Mouse (Mus musculus) liver, embryonic 18 days (tissue): ENCODE data around the gene Krtap2-4. TPM values are rescaled to one million over a fixed set of nuclear protein-coding genes. Genes with fewer than 3 reads are reported as not detected.

Experiments
- polyA plus RNA-seq: library from polyadenylated mRNA; depleted of rRNA; stranded (reverse); fragments of >200 nt; gene quantifications from 2 replicates; pipeline ENCODE4 v1.2.3, GENCODE M21; 2012; rRNA removed

Gene Krtap2-4
- polyA plus RNA-seq: not detected in 2 replicates

DNA sequence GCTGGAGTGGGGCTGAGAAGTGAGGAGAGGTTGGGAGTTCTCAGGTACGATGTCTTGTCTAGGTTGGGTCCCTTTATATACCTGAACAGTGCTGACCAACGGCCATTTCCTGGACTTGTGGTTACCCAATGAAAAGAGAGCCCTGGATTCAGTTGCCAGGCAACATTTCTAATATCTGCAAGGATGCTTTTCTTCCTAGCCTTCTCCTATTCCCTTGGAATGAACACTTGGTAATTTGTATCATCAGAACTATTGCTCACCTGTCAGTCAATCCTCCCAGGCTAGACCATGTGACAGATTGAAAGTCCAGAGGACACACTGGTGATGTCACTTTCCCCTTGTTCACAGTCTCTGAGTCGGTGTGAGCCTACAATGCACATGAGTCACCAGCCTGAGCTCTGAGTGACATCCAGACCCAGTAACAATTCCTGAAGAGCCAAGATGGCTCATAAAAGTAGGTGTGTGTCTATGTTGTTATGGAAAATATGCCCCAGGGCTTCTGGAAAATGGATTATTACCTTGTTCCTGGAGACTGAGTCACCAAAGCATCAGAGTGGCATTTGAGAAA, at the start of gene Krtap2-4:
Gene Krtap2-4 (minus strand): TSS at position 51 of the 568 bp plus-strand sequence.

DNA sequence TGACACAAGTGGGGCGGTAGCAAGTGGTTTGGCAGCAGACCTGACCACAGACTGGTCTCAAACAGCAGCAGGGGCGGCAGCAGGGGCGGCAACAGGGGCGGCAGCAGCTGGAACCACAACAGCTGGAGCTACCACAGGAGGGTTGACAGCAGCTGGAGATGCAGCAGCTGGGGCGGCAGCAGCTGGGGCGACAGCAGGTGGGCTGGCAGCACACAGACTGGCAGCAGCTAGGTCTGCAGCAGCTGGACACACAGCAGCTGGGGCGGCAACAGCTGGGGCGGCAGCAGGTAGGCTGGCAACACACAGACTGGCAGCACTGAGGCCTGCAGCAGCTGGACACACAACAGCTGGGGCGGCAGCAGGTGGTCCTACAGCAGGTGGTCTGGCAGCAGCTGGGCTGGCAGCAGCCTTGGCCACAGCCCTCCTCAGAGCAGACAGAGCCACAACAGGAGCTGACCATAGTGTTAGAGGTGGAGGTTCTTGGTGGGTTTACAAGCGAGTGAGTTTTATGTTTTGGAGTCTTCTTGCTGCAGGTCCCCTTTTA, 43.9 kb upstream of the Krtap2-4 start, which contains the start of gene Gm11563:
Gene Gm11563 (minus strand): TSS at position 494 of the 544 bp plus-strand sequence.

DNA sequence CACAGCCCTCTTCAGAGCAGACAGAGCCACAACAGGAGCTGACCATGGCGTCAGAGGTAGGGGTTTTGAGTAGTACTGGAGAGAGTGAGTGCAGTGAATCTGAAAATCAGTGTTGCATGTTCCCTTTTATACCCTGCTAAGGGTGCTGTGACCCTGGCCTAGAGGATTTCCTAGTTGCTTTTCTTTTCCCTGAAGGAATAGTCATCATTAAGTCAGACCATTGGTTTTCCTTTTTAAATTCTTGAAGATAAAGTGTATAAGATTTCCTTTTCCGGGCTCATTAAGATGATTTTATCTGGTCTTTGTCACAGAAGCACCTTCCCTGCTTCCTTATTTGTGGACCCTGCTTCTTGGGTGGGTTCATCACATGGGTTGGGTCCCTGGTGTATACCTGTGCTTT, 35.5 kb upstream of the Krtap2-4 start, which contains the start of gene Gm11555:
Gene Gm11555 (minus strand): TSS at position 101 of the 400 bp plus-strand sequence.

DNA sequence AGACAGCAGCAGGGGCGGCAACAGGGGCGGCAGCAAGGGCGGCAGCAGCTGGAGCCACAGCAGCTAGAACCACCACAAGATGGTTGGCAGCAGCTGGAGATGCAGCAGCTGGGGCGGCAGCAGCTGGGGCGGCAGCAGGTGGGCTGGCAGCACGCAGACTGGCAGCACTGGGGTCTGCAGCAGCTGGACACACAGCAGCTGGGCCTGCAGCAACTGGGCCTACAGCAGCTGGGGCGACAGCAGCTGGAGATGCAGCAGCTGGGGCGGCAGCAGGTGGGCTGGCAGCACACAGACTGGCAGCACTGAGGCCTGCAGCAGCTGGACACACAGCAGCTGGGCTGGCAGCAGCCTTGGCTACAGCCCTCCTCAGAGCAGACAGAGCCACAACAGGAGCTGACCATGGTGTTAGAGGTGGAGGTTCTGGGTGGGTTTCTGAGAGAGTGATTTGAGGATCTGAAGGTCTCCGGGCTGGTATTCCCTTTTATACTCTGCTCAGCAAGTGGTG, 29.0 kb upstream of the Krtap2-4 start, which contains the start of gene Krtap4-7:
Gene Krtap4-7 (minus strand): TSS at position 455 of the 505 bp plus-strand sequence.

DNA sequence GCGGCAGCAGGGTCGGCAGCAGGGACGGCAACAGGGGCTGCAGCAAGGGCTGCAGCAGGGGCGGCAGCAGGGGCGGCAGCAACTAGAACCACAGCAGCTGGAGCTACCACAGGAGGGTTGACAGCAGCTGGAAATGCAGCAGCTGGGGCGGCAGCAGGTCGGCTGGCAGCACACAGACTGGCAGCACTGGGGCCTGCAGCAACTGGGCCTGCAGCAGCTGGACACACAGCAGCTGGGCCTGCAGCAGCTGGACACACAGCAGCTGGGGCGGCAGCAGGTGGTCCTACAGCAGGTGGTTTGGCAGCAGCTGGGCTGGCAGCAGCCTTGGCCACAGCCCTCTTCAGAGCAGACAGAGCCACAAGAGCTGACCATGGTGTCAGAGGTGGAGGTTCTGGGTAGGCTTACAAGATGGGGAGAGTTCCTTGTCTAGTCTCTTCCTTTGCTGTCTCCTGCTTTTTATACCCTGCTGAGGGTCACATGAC, 20.0 kb upstream of the Krtap2-4 start, which contains the start of gene Krtap4-2:
Gene Krtap4-2 (minus strand): TSS at position 432 of the 482 bp plus-strand sequence.

DNA sequence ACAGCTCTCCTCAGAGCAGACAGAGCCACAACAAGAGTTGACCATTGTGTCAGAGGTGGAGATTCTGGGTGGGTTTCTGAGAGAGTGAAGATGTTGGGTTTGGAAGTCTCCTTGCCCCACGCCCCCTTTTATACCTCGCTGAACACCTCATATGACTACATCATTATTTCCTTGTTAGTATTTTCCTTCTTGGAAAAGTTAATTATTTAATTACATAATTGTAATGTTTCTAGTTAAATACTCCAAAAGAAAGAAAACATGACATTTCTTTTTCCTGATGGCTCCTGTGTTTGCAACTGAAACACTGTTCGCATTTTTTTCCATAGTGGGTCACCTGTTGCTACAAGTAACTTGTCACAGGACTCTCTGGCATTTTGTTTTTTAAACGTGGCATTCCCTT, 13.5 kb upstream of the Krtap2-4 start, which contains the start of gene Krtap4-1:
Gene Krtap4-1 (minus strand): TSS at position 101 of the 400 bp plus-strand sequence.

DNA sequence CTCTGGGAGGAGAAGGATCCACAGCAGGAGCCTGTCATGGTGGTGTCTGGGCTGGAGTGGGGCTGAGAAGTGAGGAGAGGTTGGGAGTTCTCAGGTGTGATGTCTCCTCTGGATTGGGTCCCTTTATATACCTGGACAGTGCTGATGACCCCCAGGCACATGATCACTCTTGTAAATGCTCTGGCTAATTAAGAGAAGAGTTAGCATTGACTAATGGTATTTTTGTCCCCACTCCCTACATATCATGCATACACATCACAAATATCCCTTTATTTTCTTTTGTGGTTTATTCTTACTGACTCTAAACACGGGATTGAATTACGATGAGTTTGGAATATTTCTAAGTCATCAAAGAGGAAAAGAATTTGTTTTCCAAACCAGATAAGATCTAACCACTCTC, 5.7 kb upstream of the Krtap2-4 start, which contains the start of gene Gm11562:
Gene Gm11562 (minus strand): TSS at position 101 of the 400 bp plus-strand sequence.

DNA sequence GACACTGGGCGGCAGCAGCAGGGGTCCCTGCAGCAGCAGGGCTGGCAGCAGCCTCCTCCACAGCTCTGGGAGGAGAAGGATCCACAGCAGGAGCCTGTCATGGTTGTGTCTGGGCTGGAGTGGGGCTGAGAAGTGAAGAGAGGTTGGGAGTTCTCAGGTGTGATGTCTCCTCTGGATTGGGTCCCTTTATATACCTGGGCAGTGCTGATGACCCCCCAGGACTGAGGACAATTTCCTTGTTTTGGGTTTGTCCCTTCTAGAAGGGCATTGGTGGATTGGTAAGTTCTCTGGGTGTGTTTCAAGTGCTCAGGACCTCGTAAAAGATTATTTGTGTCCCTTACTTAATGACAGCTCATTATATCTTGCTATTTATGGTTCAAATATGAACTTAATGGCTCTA, 4.6 kb downstream of the Krtap2-4 start, which contains the start of gene Gm11937:
Gene Gm11937 (minus strand): TSS at position 101 of the 400 bp plus-strand sequence.

DNA sequence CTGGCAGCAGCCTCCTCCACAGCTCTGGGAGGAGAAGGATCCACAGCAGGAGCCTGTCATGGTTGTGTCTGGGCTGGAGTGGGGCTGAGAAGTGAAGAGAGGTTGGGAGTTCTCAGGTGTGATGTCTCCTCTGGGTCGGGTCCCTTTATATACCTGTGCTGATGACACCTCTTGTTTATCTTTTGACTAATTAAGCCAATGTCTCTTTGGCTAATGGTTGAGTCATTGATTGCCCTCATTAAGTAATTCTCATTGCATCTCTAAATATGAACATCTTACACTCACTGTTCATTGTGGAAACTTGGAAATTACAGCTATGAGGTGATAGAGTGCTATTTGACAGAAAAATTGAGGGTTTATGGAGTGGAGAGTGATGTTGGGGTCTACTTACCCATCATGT, 11.4 kb downstream of the Krtap2-4 start, which contains the start of gene Gm11938:
Gene Gm11938 (minus strand): TSS at position 101 of the 400 bp plus-strand sequence.

DNA sequence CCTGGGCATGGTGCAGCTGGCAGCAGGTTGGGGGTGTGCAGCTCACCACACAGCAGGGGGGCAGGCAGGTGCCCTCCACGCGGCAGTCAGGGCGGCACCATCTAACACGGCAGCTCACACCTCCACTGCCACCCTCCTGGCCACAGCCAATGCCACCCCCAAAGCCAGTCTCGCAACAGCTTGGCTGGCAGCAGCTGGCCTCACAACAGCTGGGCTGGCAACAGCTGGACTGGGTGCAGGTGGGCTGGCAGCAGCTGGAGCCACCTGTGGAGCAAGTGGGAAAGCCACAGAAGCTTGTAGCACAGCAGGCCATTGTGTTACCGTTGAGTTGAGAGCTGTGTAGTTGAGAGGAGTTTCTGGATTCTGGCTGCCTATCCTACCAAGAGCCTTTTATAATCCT, 16.9 kb downstream of the Krtap2-4 start, which contains the start of gene Krtap9-3:
Gene Krtap9-3 (minus strand): TSS at position 364 of the 400 bp plus-strand sequence.

DNA sequence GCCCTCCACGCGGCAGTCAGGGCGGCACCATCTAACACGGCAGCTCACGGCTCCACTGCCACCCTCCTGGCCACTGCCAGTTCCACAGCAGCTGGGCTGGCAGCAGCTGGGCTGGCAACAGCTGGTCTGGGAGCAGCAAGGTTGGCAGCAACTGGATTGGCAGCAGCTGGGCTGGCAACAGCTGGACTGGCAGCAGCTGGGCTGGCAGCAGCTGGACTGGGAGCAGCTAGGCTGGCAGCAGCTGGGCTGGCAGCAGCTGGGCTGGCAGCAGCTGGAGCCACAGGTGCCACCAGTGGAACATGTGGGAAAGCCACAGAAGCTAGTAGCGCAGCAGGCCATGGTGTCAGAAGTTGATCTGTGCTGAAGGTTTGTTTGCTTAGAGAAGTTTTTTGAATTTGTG, 23.7 kb downstream of the Krtap2-4 start, which contains the start of gene Krtap1-3:
Gene Krtap1-3 (minus strand): TSS at position 359 of the 400 bp plus-strand sequence.

DNA sequence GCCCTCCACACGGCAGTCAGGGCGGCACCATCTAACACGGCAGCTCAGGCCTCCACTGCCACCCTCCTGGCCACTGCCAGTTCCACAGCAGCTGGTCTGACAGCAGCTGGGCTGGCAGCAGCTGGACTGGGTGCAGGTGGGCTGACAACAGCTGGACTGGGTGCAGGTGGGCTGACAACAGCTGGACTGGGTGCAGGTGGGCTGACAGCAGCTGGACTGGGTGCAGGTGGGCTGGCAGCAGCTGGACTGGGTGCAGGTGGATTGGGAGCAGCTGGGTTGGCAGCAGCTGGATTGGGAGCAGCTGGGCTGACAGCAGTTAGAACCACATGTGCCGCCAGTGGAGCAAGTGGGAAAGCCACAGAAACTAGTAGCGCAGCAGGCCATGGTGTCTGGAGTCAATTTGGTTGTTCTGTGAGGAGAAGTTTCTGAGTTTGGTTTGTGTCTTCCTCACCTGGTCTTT, 31.4 kb downstream of the Krtap2-4 start, which contains the start of gene Krtap1-4:
Gene Krtap1-4 (minus strand): TSS at position 410 of the 460 bp plus-strand sequence.

DNA sequence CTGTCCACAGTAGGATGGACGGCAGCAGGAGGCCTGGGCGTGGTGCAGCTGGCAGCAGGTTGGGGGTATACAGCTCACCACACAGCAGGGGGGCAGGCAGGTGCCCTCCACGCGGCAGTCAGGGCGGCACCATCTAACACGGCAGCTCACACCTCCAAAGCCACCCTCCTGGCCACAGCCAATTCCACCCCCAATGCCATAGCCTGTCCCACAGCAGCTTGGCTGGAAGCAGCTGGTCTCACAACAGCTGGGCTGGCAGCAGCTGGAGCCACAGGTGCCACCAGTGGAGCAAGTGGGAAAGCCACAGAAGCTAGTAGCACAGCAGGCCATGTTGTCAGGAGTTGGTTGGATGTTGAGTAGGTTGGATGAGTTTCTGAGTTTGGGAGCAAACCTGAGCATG, 34.0 kb downstream of the Krtap2-4 start, which contains the start of gene Krtap1-5:
Gene Krtap1-5 (minus strand): TSS at position 381 of the 400 bp plus-strand sequence.

DNA sequence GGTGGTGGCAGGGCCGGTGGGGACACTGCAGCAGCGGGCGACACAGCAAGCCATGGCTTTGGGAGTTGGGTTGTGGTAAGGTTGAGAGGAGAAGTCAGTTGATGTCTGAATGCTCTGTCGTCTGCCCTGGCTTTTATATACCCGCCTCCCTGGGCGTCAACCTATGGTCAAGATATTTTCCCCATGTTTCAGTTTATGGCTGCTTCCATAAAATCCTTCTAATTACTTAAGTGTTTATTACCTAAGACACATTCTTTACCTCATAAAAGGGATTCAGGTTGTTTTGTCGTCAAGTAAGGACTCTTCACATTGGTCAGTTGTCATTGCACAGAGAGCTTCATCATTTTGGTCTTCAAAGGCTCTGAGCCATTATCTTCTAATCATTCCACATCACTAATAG, 48.1 kb downstream of the Krtap2-4 start, which contains the start of gene Krtap3-1:
Gene Krtap3-1 (minus strand): TSS at position 101 of the 400 bp plus-strand sequence.

Other genes with a start within 250 kb of the Krtap2-4 start
- not detected in 2 replicates for gene Krt28, start 239.9 kb downstream of the Krtap2-4 start, polyA plus RNA-seq
- 1.5 and 1.7 TPM in 2 replicates for gene Krt10, start 225.5 kb downstream of the Krtap2-4 start, polyA plus RNA-seq
- gene Krt12, start 192.6 kb downstream of the Krtap2-4 start, polyA plus RNA-seq: 0.05 TPM in 1 of 2 replicates, not detected in the other
- 12.1 and 18.7 TPM in 2 replicates for gene Krt20, start 176.7 kb downstream of the Krtap2-4 start, polyA plus RNA-seq
- 4.7 and 5.5 TPM in 2 replicates for gene Krt23, start 121.7 kb downstream of the Krtap2-4 start, polyA plus RNA-seq
- gene Krt39, start 93.5 kb downstream of the Krtap2-4 start, polyA plus RNA-seq: not detected in 2 replicates
- not detected in 2 replicates for gene Krt40, start 71.7 kb downstream of the Krtap2-4 start, polyA plus RNA-seq
- gene Krtap3-3, start 64.0 kb downstream of the Krtap2-4 start, polyA plus RNA-seq: not detected in 2 replicates
- not detected in 2 replicates for gene Krtap3-2, start 58.0 kb downstream of the Krtap2-4 start, polyA plus RNA-seq
- gene Gm11939, start 55.4 kb downstream of the Krtap2-4 start, polyA plus RNA-seq: not detected in 2 replicates
- not detected in 2 replicates for gene Krtap3-1, start 48.2 kb downstream of the Krtap2-4 start, polyA plus RNA-seq
- not detected in 2 replicates for gene Krtap1-5, start 33.8 kb downstream of the Krtap2-4 start, polyA plus RNA-seq
- not detected in 2 replicates for gene Krtap1-4, start 31.2 kb downstream of the Krtap2-4 start, polyA plus RNA-seq
- not detected in 2 replicates for gene Krtap1-3, start 23.5 kb downstream of the Krtap2-4 start, polyA plus RNA-seq
- not detected in 2 replicates for gene Krtap9-3, start 16.7 kb downstream of the Krtap2-4 start, polyA plus RNA-seq
- gene Gm11938, start 11.5 kb downstream of the Krtap2-4 start, polyA plus RNA-seq: not detected in 2 replicates
- not detected in 2 replicates for gene Gm11937, start 4.7 kb downstream of the Krtap2-4 start, polyA plus RNA-seq
- gene Gm11562, start 5.6 kb upstream of the Krtap2-4 start, polyA plus RNA-seq: not detected in 2 replicates
- not detected in 2 replicates for gene Krtap4-1, start 13.4 kb upstream of the Krtap2-4 start, polyA plus RNA-seq
- not detected in 2 replicates for gene Krtap4-2, start 20.2 kb upstream of the Krtap2-4 start, polyA plus RNA-seq
- not detected in 2 replicates for gene Krtap4-7, start 29.2 kb upstream of the Krtap2-4 start, polyA plus RNA-seq
- not detected in 2 replicates for gene Gm11555, start 35.4 kb upstream of the Krtap2-4 start, polyA plus RNA-seq
- gene Gm11563, start 44.1 kb upstream of the Krtap2-4 start, polyA plus RNA-seq: not detected in 2 replicates
- gene Krtap4-6, start 51.1 kb upstream of the Krtap2-4 start, polyA plus RNA-seq: not detected in 2 replicates
- not detected in 2 replicates for gene Gm14190, start 75.9 kb upstream of the Krtap2-4 start, polyA plus RNA-seq
- gene Gm14180, start 119.4 kb upstream of the Krtap2-4 start, polyA plus RNA-seq: not detected in 2 replicates
- not detected in 2 replicates for gene Gm11595, start 158.1 kb upstream of the Krtap2-4 start, polyA plus RNA-seq
- gene Krtap4-8, start 165.9 kb upstream of the Krtap2-4 start, polyA plus RNA-seq: not detected in 2 replicates
- gene Krtap4-9, start 170.4 kb upstream of the Krtap2-4 start, polyA plus RNA-seq: not detected in 2 replicates
- gene Gm11596, start 178.6 kb upstream of the Krtap2-4 start, polyA plus RNA-seq: not detected in 2 replicates
- gene Gm11569, start 184.1 kb upstream of the Krtap2-4 start, polyA plus RNA-seq: not detected in 2 replicates
- not detected in 2 replicates for gene Gm11554, start 189.6 kb upstream of the Krtap2-4 start, polyA plus RNA-seq
- gene Krtap4-13, start 195.0 kb upstream of the Krtap2-4 start, polyA plus RNA-seq: not detected in 2 replicates
- gene Gm11564, start 200.8 kb upstream of the Krtap2-4 start, polyA plus RNA-seq: not detected in 2 replicates
- gene 2300003K06Rik, start 223.2 kb upstream of the Krtap2-4 start, polyA plus RNA-seq: not detected in 2 replicates
- not detected in 2 replicates for gene Krtap4-16, start 236.8 kb upstream of the Krtap2-4 start, polyA plus RNA-seq
- not detected in 2 replicates for gene Gm11568, start 243.1 kb upstream of the Krtap2-4 start, polyA plus RNA-seq
- not detected in 2 replicates for gene Gm11559, start 249.6 kb upstream of the Krtap2-4 start, polyA plus RNA-seq